Mouse (Mus musculus) layer of hippocampus, adult 2 months (tissue): Measurements from ENCODE around the gene Elp1. TPM values are rescaled to one million over a fixed set of nuclear protein-coding genes. Genes with fewer than 3 reads are reported as not detected.

Experiments used
- DNase-seq, 2 experiments: peaks; one replicate each; pipeline ENCODE4 v3.0.0; 2022; ENCODE audit warnings: low spot score in 2 of 2
- H3K27ac ChIP-seq: fragments of 200-600 bp; 2 replicates; pipeline ENCODE4 v1.8.1; 2022
- H3K4me3 ChIP-seq: fragments of 200-600 bp; 2 replicates; pipeline ENCODE4 v1.8.1; 2022; ENCODE audit warnings: mild to moderate bottlenecking
- CTCF ChIP-seq: fragments of 200-600 bp; conservative IDR thresholded peaks from 2 replicates; pipeline ENCODE4 v1.8.1; 2022; ENCODE audit warnings: antibody characterized with exemption, mild to moderate bottlenecking, moderate library complexity
- long read RNA-seq, 2 experiments: library from polyadenylated mRNA; stranded (forward); transcript quantifications; one replicate each; pipeline ENCODE4 v2.0.0; 2021; ENCODE audit warnings: borderline mapping rate in 2 of 2
- total RNA-seq, 2 experiments: library from RNA; stranded (reverse); gene quantifications; 2 replicates each; pipeline ENCODE4 v1.2.3; 2021

Gene Elp1
- total RNA-seq, result 10 to 100 TPM; 61.9 to 63.7 TPM
- long read RNA-seq, experiment 1, full-length matches to known transcripts, result 29 of 43 reads
- long read RNA-seq, experiment 1, partial matches to known transcripts, result 6 of 43 reads
- long read RNA-seq, experiment 1, other reads (novel, unspliced or antisense), result 8 of 43 reads
- long read RNA-seq, experiment 2, full-length matches to known transcripts, result 58 of 71 reads
- long read RNA-seq, experiment 2, partial matches to known transcripts, result 5 of 71 reads
- long read RNA-seq, experiment 2, other reads (novel, unspliced or antisense), result 8 of 71 reads

GRCm38 (mm10) chr4:56801907-56802668 lies at the start of gene Elp1, which contains the start of gene Fam206a:
Gene Elp1 (minus strand): TSS chr4:56802331.
Gene Fam206a (plus strand): TSS chr4:56802345.
- H3K4me3 ChIP-seq, result peak within 1 kb of the TSS; percentile 89
- TF ChIP-seq CTCF, result no peak
- peak; percentile 92 to 99 for DNase-seq

GRCm38 (mm10) chr4:56850724-56851123 lies 48.6 kb upstream of the Elp1 start:
- Histone ChIP-seq H3K27ac (peak overlapping the region; percentile 58), H3K4me3 (no peak overlapping the region)
- TF ChIP-seq CTCF, result peak; percentile 52
- DNase-seq, result no peak

More at GRCm38 (mm10) chr4:56801907-56802668, at the start of gene Elp1, which contains the start of gene Fam206a:
- H3K27ac ChIP-seq, result peak within 1 kb of the TSS; percentile 99

- no peak for DNase-seq
- no peak for TF ChIP-seq CTCF
- no peak overlapping the region for H3K27ac ChIP-seq
- H3K4me3 ChIP-seq, result no peak overlapping the region
These were observed 45.9 kb upstream of the Elp1 start for GRCm38 (mm10) chr4:56848044-56848443.

GRCm38 (mm10) chr4:56847400-56847799 lies 45.3 kb upstream of the Elp1 start:
- no peak for TF ChIP-seq CTCF
- Histone ChIP-seq H3K4me3 (no peak overlapping the region), H3K27ac (no peak overlapping the region)
- DNase-seq, result no peak

GRCm38 (mm10) chr4:56845896-56846533 lies 43.9 kb upstream of the Elp1 start:
- no peak overlapping the region for H3K4me3 ChIP-seq
- H3K27ac ChIP-seq, result 0 out of 2 replicates have a peak overlapping the region, but pooled peaks have one; percentile 3
- TF ChIP-seq CTCF, result no peak

GRCm38 (mm10) chr4:56844911-56845310 lies 42.8 kb upstream of the Elp1 start:
- Histone ChIP-seq H3K4me3 (no peak overlapping the region), H3K27ac (no peak overlapping the region)
- DNase-seq, result no peak
- TF ChIP-seq CTCF, result peak; percentile 31

More at GRCm38 (mm10) chr4:56845896-56846533, 43.9 kb upstream of the Elp1 start:
- no peak for DNase-seq

GRCm38 (mm10) chr4:56843963-56844362 lies 41.8 kb upstream of the Elp1 start:
- DNase-seq, result no peak
- no peak overlapping the region for H3K27ac ChIP-seq
- TF ChIP-seq CTCF, result peak; percentile 54
- H3K4me3 ChIP-seq, result no peak overlapping the region

GRCm38 (mm10) chr4:56842501-56842900 lies 40.4 kb upstream of the Elp1 start:
- TF ChIP-seq CTCF, result no peak
- H3K4me3 ChIP-seq, result no peak overlapping the region
- no peak overlapping the region for H3K27ac ChIP-seq
- no peak for DNase-seq

GRCm38 (mm10) chr4:56840297-56840696 lies 38.2 kb upstream of the Elp1 start:
- no peak overlapping the region for H3K4me3 ChIP-seq
- no peak overlapping the region for H3K27ac ChIP-seq
- no peak for DNase-seq
- TF ChIP-seq CTCF, result no peak

- no peak for DNase-seq
These were observed 35.5 kb upstream of the Elp1 start for GRCm38 (mm10) chr4:56837661-56838060.

GRCm38 (mm10) chr4:56831998-56832397 lies 29.9 kb upstream of the Elp1 start:
- Histone ChIP-seq H3K4me3 (no peak overlapping the region), H3K27ac (no peak overlapping the region)
- no peak for DNase-seq
- TF ChIP-seq CTCF, result no peak

More at GRCm38 (mm10) chr4:56837661-56838060, 35.5 kb upstream of the Elp1 start:
- no peak overlapping the region for H3K4me3 ChIP-seq
- TF ChIP-seq CTCF, result no peak
- peak overlapping the region; percentile 0; the same call in 1 of the 2 replicates for H3K27ac ChIP-seq

- Histone ChIP-seq H3K4me3 (no peak overlapping the region), H3K27ac (no peak overlapping the region)
- TF ChIP-seq CTCF, result no peak
- DNase-seq, result no peak
These were observed 29.0 kb upstream of the Elp1 start for GRCm38 (mm10) chr4:56831013-56831609.
